Mouse (Mus musculus) neural tube, embryonic 11.5 days (tissue): Measurements from ENCODE around the gene C8a. TPM values are rescaled to one million over a fixed set of nuclear protein-coding genes. Genes with fewer than 3 reads are reported as not detected.

Experiments used
- ATAC-seq: fragments of 200-750 bp; cut with Nextera tagmentation; 2 replicates; pipeline ENCODE4 v1.8.0; 2017; ENCODE audit warnings: moderate number of reproducible peaks, mild to moderate bottlenecking, moderate TSS enrichment, moderate library complexity; ENCODE audit not compliant: insufficient read depth, low FRiP score, low TSS enrichment
- DNase-seq: peaks from one replicate; pipeline ENCODE4 v3.0.0-alpha.2; 2015; ENCODE audit warnings: low spot score
- H3K27ac ChIP-seq: fragments of 300-500 bp; sonication (generic); 2 replicates; pipeline ENCODE4 v1.5.1; 2014; ENCODE audit warnings: low read depth, mild to moderate bottlenecking, low read length
- H3K27me3 ChIP-seq: fragments of 300-500 bp; sonication (generic); 2 replicates; pipeline ENCODE4 v1.6.1; 2014; ENCODE audit warnings: mild to moderate bottlenecking, low read length, mixed read lengths; ENCODE audit not compliant: control insufficient read depth, insufficient read depth
- H3K36me3 ChIP-seq: fragments of 300-500 bp; sonication (generic); 2 replicates; pipeline ENCODE4 v1.6.1; 2014; ENCODE audit warnings: mild to moderate bottlenecking, low read length, moderate library complexity, mixed read lengths; ENCODE audit not compliant: control insufficient read depth, insufficient read depth
- H3K4me1 ChIP-seq: fragments of 300-500 bp; sonication (generic); 2 replicates; pipeline ENCODE4 v1.6.1; 2014; ENCODE audit warnings: low read length, mixed read lengths; ENCODE audit not compliant: control insufficient read depth, insufficient read depth
- H3K4me2 ChIP-seq: fragments of 300-500 bp; sonication (generic); 2 replicates; pipeline ENCODE4 v1.6.1; 2014; ENCODE audit warnings: low read depth, mild to moderate bottlenecking, moderate library complexity
- H3K4me3 ChIP-seq: fragments of 300-500 bp; sonication (generic); 2 replicates; pipeline ENCODE4 v1.5.1; 2014; ENCODE audit warnings: low read depth, low read length
- H3K9ac ChIP-seq: fragments of 300-500 bp; sonication (generic); 2 replicates; pipeline ENCODE4 v1.6.1; 2014; ENCODE audit warnings: mild to moderate bottlenecking, low read length
- H3K9me3 ChIP-seq: fragments of 300-500 bp; sonication (generic); 2 replicates; pipeline ENCODE4 v1.6.1; 2016; ENCODE audit warnings: low read length; ENCODE audit not compliant: control insufficient read depth
- WGBS: fragments of 180-500 bp; shearing (Covaris S2); extraction: QIAGEN DNeasy Blood & Tissue Kit; methylation state at CpG from one replicate; pipeline ENCODE4 v1.1.7; 2014; 5-methylcytosine and 5-hydroxymethylcytosine counted together
- polyA plus RNA-seq: library from polyadenylated mRNA; unstranded; fragments of >200 nt; fragmentation: Nextera tagmentation; extraction: Ambion mirVana; gene quantifications from 2 replicates; pipeline ENCODE4 v1.2.1, GENCODE M21; 2014

The C8a gene
- polyA plus RNA-seq, 1 experiment from 2014 or later = not detected

DNA sequence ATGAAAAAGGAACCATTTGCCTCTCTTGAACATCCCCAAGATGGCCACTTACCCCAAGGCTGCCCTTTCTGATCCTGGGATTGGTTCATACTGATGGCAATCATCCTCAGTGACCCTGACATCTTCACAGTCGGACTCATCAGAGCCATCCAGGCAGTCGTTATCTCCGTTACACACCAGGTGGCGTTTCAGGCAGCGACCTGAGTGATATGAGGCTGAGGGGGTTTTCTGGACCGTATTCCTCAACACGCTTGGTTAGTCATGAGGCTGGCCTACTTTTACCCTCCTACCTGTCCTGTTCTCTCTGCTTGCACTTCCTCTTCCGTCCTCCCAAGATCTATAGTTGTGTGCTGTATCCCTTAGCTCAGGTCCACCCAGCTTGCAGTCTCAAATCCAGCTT lies 15.0 kb downstream of the C8a start:
- no peak overlapping the region for H3K9ac ChIP-seq
- H3K4me3 ChIP-seq = no peak overlapping the region
- 86% methylated on average over 8 of the region's 8 CpGs for WGBS
- DNase-seq = no peak
- H3K36me3 ChIP-seq = no peaks in the 10 kb centered on the region
- no peaks in the 10 kb centered on the region for H3K27me3 ChIP-seq
- H3K4me1 ChIP-seq = no peaks in the 10 kb centered on the region
- no peaks in the 10 kb centered on the region for H3K9me3 ChIP-seq
- ATAC-seq = no peak
- no peak overlapping the region for H3K27ac ChIP-seq
- H3K4me2 ChIP-seq = no peak overlapping the region

GRCm38 (mm10) chr4:104857823-104858222 lies 18.4 kb downstream of the C8a start:
- no peaks in the 10 kb centered on the region for H3K4me1 ChIP-seq
- ATAC-seq = no peak
- 84% methylated on average over 4 of the region's 4 CpGs for WGBS

GRCm38 (mm10) chr4:104857029-104857428 lies 19.2 kb downstream of the C8a start, which contains the start of gene Gm17662:
Gene Gm17662, plus strand, starts transcription at chr4:104857329.
- 86% methylated on average over 1 of the region's 1 CpGs for WGBS
- H3K4me1 ChIP-seq = no peaks in the 10 kb centered on the region
- H3K4me2 ChIP-seq = no peak within 1 kb of the TSS
- no peaks in the 10 kb centered on the region for H3K27me3 ChIP-seq
- no peaks in the 10 kb centered on the region for H3K9me3 ChIP-seq
- no peak within 1 kb of the TSS for H3K9ac ChIP-seq
- ATAC-seq = no peak
- no peak within 1 kb of the TSS for H3K4me3 ChIP-seq
- no peak within 1 kb of the TSS for H3K27ac ChIP-seq
- DNase-seq = no peak
- no peaks in the 10 kb centered on the region for H3K36me3 ChIP-seq

More at GRCm38 (mm10) chr4:104857823-104858222, 18.4 kb downstream of the C8a start:
- no peak overlapping the region for H3K27ac ChIP-seq
- H3K4me2 ChIP-seq = no peak overlapping the region
- no peaks in the 10 kb centered on the region for H3K27me3 ChIP-seq
- no peak for DNase-seq
- H3K9me3 ChIP-seq = no peaks in the 10 kb centered on the region
- no peaks in the 10 kb centered on the region for H3K36me3 ChIP-seq
- no peak overlapping the region for H3K4me3 ChIP-seq
- no peak overlapping the region for H3K9ac ChIP-seq

DNA sequence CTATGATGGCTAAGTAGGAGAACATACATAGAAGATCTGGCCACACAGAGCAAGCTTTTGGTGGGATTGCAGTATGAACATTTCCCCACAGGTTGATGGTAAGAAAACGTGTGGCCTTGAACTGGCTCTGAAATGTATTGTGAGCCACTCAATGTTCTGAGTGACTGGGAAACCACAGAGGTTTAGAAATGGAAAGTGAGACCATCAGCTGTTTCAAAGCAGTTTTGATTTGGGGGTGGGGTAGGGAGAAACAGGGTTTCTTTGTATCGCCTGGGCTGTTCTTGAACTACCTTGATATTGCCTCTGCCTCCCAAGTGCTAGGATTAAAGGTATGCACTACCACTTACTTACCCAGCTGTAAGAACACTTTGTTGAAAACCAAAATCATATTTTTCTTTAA lies 21.0 kb downstream of the C8a start:
- Histone ChIP-seq H3K9me3 (no peaks in the 10 kb centered on the region), H3K9ac (no peak overlapping the region), H3K4me1 (no peaks in the 10 kb centered on the region), H3K4me2 (no peak overlapping the region), H3K27ac (no peak overlapping the region), H3K36me3 (no peaks in the 10 kb centered on the region), H3K27me3 (no peaks in the 10 kb centered on the region), H3K4me3 (no peak overlapping the region)
- no peak for DNase-seq
- WGBS = 89% methylated on average over 2 of the region's 2 CpGs
- no peak for ATAC-seq

DNA sequence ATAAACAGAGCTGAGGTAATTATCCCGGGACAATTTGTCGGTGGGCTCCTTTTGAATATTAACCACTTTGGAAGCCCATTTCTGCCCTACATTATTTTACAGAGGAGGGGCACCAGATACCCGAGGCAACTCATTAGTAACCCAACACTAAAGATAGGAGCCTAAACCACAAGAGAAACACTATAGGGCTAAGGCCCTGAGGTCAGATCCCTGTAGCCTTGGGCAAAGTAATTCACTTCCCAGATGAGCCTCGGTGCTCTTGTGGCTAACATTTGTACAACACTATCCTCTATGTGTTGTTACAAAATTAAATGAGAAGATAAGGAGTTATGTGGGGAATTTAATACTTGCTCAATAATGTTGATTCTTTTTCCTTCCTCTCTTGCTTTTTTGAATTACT lies 32.7 kb downstream of the C8a start:
- no peak for ATAC-seq
- Histone ChIP-seq H3K9me3 (no peaks in the 10 kb centered on the region), H3K4me1 (no peaks in the 10 kb centered on the region), H3K9ac (no peak overlapping the region), H3K36me3 (no peaks in the 10 kb centered on the region), H3K4me2 (no peak overlapping the region), H3K27me3 (no peaks in the 10 kb centered on the region), H3K4me3 (no peak overlapping the region), H3K27ac (no peak overlapping the region)
- 48% methylated on average over 4 of the region's 4 CpGs for WGBS
- peak; percentile 15 for DNase-seq

DNA sequence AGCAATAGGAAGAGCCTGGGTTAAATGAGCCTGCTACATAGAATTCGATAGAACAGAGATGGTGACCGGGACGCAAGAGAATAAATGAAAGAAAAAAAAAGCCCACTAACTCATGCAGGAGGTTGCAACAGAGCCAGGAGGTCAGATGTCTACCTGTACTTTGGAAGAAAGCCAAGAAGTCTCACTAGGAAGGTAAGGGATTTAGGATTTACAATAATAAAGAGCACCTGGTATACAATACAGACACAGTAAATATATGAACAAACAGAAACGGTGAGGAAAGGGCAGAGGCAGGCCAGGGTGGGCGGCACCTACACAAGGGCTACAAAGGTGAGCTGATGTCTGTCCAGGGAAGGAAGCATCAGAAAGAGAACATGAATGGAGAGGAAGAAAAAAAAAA lies 34.0 kb downstream of the C8a start:
- Histone ChIP-seq H3K27me3 (no peaks in the 10 kb centered on the region), H3K4me2 (no peak overlapping the region), H3K36me3 (no peaks in the 10 kb centered on the region), H3K9me3 (no peaks in the 10 kb centered on the region), H3K4me1 (no peaks in the 10 kb centered on the region), H3K9ac (no peak overlapping the region), H3K4me3 (no peak overlapping the region), H3K27ac (no peak overlapping the region)
- ATAC-seq = no peak
- DNase-seq = no peak
- WGBS = 92% methylated on average over 5 of the region's 5 CpGs

DNA sequence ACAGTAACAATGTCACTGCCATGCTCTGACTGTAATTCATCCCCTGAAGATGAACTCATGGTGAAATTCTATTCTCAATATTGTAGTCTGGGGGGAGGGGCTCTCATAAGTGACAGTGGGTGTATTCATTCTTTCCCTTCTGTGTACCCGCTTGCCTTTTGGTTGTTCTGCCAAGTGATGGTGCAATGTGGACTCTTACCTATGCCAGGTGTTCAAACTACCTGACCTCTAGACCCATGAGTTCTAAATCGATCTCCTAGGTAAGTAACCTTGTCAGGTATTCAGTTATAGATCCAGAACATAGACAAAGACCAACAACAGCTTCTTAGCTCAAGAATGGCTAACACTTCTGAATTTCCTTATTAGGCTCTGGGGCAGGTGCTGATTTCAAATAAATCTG lies 37.9 kb downstream of the C8a start:
- Histone ChIP-seq H3K36me3 (no peaks in the 10 kb centered on the region), H3K4me1 (no peaks in the 10 kb centered on the region), H3K4me3 (no peak overlapping the region), H3K4me2 (no peak overlapping the region), H3K27me3 (no peaks in the 10 kb centered on the region), H3K27ac (no peak overlapping the region), H3K9ac (no peak overlapping the region), H3K9me3 (no peaks in the 10 kb centered on the region)
- WGBS = 91% methylated on average over 2 of the region's 2 CpGs
- DNase-seq (no peak), ATAC-seq (no peak)

GRCm38 (mm10) chr4:104835096-104835495 lies 41.1 kb downstream of the C8a start:
- ATAC-seq (peak; percentile 65), DNase-seq (peak; percentile 28)
- Histone ChIP-seq H3K9me3 (no peaks in the 10 kb centered on the region), H3K9ac (no peak overlapping the region), H3K36me3 (no peaks in the 10 kb centered on the region), H3K27me3 (no peaks in the 10 kb centered on the region), H3K4me2 (no peak overlapping the region), H3K4me3 (no peak overlapping the region), H3K27ac (no peak overlapping the region), H3K4me1 (no peaks in the 10 kb centered on the region)
- WGBS = 30% methylated on average over 5 of the region's 5 CpGs

GRCm38 (mm10) chr4:104828939-104829338 lies 47.3 kb downstream of the C8a start:
- no peak overlapping the region for H3K27ac ChIP-seq
- no peak for ATAC-seq
- H3K4me2 ChIP-seq = no peak overlapping the region
- no peaks in the 10 kb centered on the region for H3K27me3 ChIP-seq
- no peak for DNase-seq
- no peak overlapping the region for H3K4me3 ChIP-seq
- no peak overlapping the region for H3K9ac ChIP-seq
- no peaks in the 10 kb centered on the region for H3K36me3 ChIP-seq
- no peaks in the 10 kb centered on the region for H3K4me1 ChIP-seq
- no peaks in the 10 kb centered on the region for H3K9me3 ChIP-seq
- 95% methylated on average over 5 of the region's 5 CpGs for WGBS
